Mouse (Mus musculus) retina, postnatal 1 day (tissue): ENCODE data around the gene Pitpna.
A peak's percentile ranks its signal among the peaks of the same experiment; 100 is the strongest.

ENCODE experiments used
- DNase-seq: peaks from one replicate; pipeline ENCODE4 v3.0.0-alpha.2; 2012

Pitpna gene

GRCm38 (mm10) chr11:75565849-75566248 lies 22.0 kb upstream of the Pitpna start:
- DNase-seq: no peak

- DNase-seq: no peak
Measured at GRCm38 (mm10) chr11:75566276-75567196, 21.4 kb upstream of the Pitpna start.

- DNase-seq: no peak
Measured at GRCm38 (mm10) chr11:75567346-75568114, 20.4 kb upstream of the Pitpna start.

- no peak for DNase-seq
Measured at GRCm38 (mm10) chr11:75568115-75568511, 19.8 kb upstream of the Pitpna start.

- no peak for DNase-seq
Measured at GRCm38 (mm10) chr11:75568962-75569361, 18.9 kb upstream of the Pitpna start.

GRCm38 (mm10) chr11:75570375-75571125 lies 17.3 kb upstream of the Pitpna start:
- no peak for DNase-seq

GRCm38 (mm10) chr11:75571126-75571990 lies 16.5 kb upstream of the Pitpna start:
- DNase-seq: no peak

GRCm38 (mm10) chr11:75572301-75572791 lies 15.6 kb upstream of the Pitpna start:
- no peak for DNase-seq

GRCm38 (mm10) chr11:75572854-75573650 lies 14.8 kb upstream of the Pitpna start:
- peak; percentile 93 for DNase-seq

- no peak for DNase-seq
Measured at GRCm38 (mm10) chr11:75574378-75575123, 13.3 kb upstream of the Pitpna start.

GRCm38 (mm10) chr11:75575560-75576123 lies 12.3 kb upstream of the Pitpna start:
- DNase-seq: no peak

- DNase-seq: no peak
Measured at GRCm38 (mm10) chr11:75578609-75579008, 9.3 kb upstream of the Pitpna start.

- no peak for DNase-seq
Measured at GRCm38 (mm10) chr11:75581495-75582149, 6.3 kb upstream of the Pitpna start.

- no peak for DNase-seq
Measured at GRCm38 (mm10) chr11:75583521-75583920, 4.4 kb upstream of the Pitpna start.

- no peak for DNase-seq
Measured at GRCm38 (mm10) chr11:75585061-75585460, 2.8 kb upstream of the Pitpna start.

GRCm38 (mm10) chr11:75585978-75586377 lies 1.9 kb upstream of the Pitpna start:
- no peak for DNase-seq

- no peak for DNase-seq
Measured at GRCm38 (mm10) chr11:75586963-75587362, 934 bp upstream of the Pitpna start.

GRCm38 (mm10) chr11:75588285-75588941 lies 516 bp downstream of the Pitpna start:
- no peak for DNase-seq

- no peak for DNase-seq
Measured at GRCm38 (mm10) chr11:75592612-75593011, 4.7 kb downstream of the Pitpna start.
